Mouse (Mus musculus) right cerebral cortex, postnatal 14 days (tissue): ENCODE measurements around the gene Glmp.
"Not testable (repeated sequence)": the region's sequence is repeated elsewhere in the genome, so short reads cannot be mapped to it uniquely, and the experiment has no call there.

Experiments
- DNase-seq: peaks from one replicate; pipeline ENCODE4 v3.0.0; 2022

Gene Glmp

GRCm38 (mm10) chr3:88378599-88378998 is 53.8 kb downstream of the Glmp start, which contains the start of gene Bglap2:
TSS of gene Bglap2 (minus strand) at chr3:88378699.
- not testable (repeated sequence) for DNase-seq
